Mouse (Mus musculus) lung, adult 2 months (tissue): ENCODE data around the gene Nav3. TPM values are rescaled to one million over a fixed set of nuclear protein-coding genes. Genes with fewer than 3 reads are reported as not detected.

Experiments
- DNase-seq: peaks from one replicate; pipeline ENCODE4 v3.0.0; 2022
- H3K4me1 ChIP-seq: fragments of 200-500 bp; 2 replicates; pipeline ENCODE4 v1.6.1; 2011; ENCODE audit warnings: low read length; ENCODE audit not compliant: control insufficient read depth, insufficient read depth
- H3K4me3 ChIP-seq: fragments of 200-500 bp; replicated peaks from 2 replicates; pipeline ENCODE3; 2011; ENCODE audit warnings: low read depth, mild to moderate bottlenecking, control low read depth, low read length; ENCODE audit errors: extremely low read depth
- CTCF ChIP-seq: fragments of 200-500 bp; IDR thresholded peaks from 2 replicates; pipeline ENCODE4 v1.5.1; 2011; ENCODE audit warnings: mild to moderate bottlenecking, low read length, control low read depth; ENCODE audit not compliant: insufficient read depth
- POLR2A ChIP-seq: fragments of 200-500 bp; IDR thresholded peaks from 2 replicates; pipeline ENCODE4 v1.6.1; 2011; ENCODE audit warnings: low read depth, mild to moderate bottlenecking, control low read depth, low read length, borderline replicate concordance; ENCODE audit errors: extremely low read depth
- WGBS: fragments of 180-500 bp; shearing (Covaris S2); methylation state at CpG from one replicate; pipeline ENCODE4 v1.1.7; 2018; 5-methylcytosine and 5-hydroxymethylcytosine counted together
- polyA plus RNA-seq: library from polyadenylated mRNA; depleted of rRNA; stranded (reverse); fragments of >200 nt; gene quantifications from 2 replicates; pipeline ENCODE4 v1.2.3, GENCODE M21; 2012

Nav3 gene
- polyA plus RNA-seq, 1 experiment, result 0.84 TPM

GRCm38 (mm10) chr10:109764412-109765101, 691.4 kb downstream of the Nav3 start:
- Histone ChIP-seq H3K4me3 (no peak overlapping the region), H3K4me1 (no peaks in the 10 kb centered on the region)
- TF ChIP-seq CTCF, result no peak
- 54% methylated on average over 18 of the region's 18 CpGs for WGBS
- DNase-seq, result no peak

GRCm38 (mm10) chr10:109758921-109759600, 696.9 kb downstream of the Nav3 start:
- TF ChIP-seq CTCF, result no peak
- TF ChIP-seq POLR2A, result no peak
- 69% methylated on average over 17 of the region's 17 CpGs for WGBS
- DNase-seq, result no peak
- Histone ChIP-seq H3K4me1 (no peaks in the 10 kb centered on the region), H3K4me3 (no peak overlapping the region)

GRCm38 (mm10) chr10:109746901-109747300, 709.1 kb downstream of the Nav3 start:
- no peak for DNase-seq
- Histone ChIP-seq H3K4me3 (no peak overlapping the region), H3K4me1 (no peaks in the 10 kb centered on the region)
- TF ChIP-seq CTCF, result no peak
- no peak for TF ChIP-seq POLR2A
- WGBS, result 24% methylated on average over 3 of the region's 3 CpGs

- TF ChIP-seq CTCF (no peak), POLR2A (no peak)
- no peak for DNase-seq
- Histone ChIP-seq H3K4me1 (no peaks in the 10 kb centered on the region), H3K4me3 (no peak overlapping the region)
- 64% methylated on average over 2 of the region's 2 CpGs for WGBS
Measured at GRCm38 (mm10) chr10:109741664-109742063, 714.3 kb downstream of the Nav3 start.

GRCm38 (mm10) chr10:109740326-109740725, 715.7 kb downstream of the Nav3 start:
- DNase-seq, result no peak
- no peak for TF ChIP-seq CTCF
- no peak for TF ChIP-seq POLR2A
- WGBS, result 65% methylated on average over 3 of the region's 3 CpGs
- no peak overlapping the region for H3K4me3 ChIP-seq
- H3K4me1 ChIP-seq, result no peaks in the 10 kb centered on the region

GRCm38 (mm10) chr10:109723646-109724045, 732.4 kb downstream of the Nav3 start:
- Histone ChIP-seq H3K4me1 (no peaks in the 10 kb centered on the region), H3K4me3 (no peak overlapping the region)
- no peak for DNase-seq
- 80% methylated on average over 5 of the region's 5 CpGs for WGBS
- no peak for TF ChIP-seq CTCF
- TF ChIP-seq POLR2A, result no peak

GRCm38 (mm10) chr10:109718808-109719207, 737.2 kb downstream of the Nav3 start:
- no peaks in the 10 kb centered on the region for H3K4me1 ChIP-seq
- no peak overlapping the region for H3K4me3 ChIP-seq
- TF ChIP-seq POLR2A (no peak), CTCF (no peak)
- DNase-seq, result no peak
- 79% methylated on average over 2 of the region's 2 CpGs for WGBS

- no peak for DNase-seq
- no peak for TF ChIP-seq CTCF
- no peak for TF ChIP-seq POLR2A
- H3K4me1 ChIP-seq, result no peaks in the 10 kb centered on the region
- no peak overlapping the region for H3K4me3 ChIP-seq
- 84% methylated on average over 5 of the region's 5 CpGs for WGBS
Measured at GRCm38 (mm10) chr10:109718390-109718789, 737.6 kb downstream of the Nav3 start.

GRCm38 (mm10) chr10:109713001-109713400, 743.0 kb downstream of the Nav3 start:
- Histone ChIP-seq H3K4me1 (no peaks in the 10 kb centered on the region), H3K4me3 (no peak overlapping the region)
- no peak for DNase-seq
- TF ChIP-seq CTCF, result no peak
- TF ChIP-seq POLR2A, result no peak
- WGBS, result 37% methylated on average over 5 of the region's 5 CpGs

GRCm38 (mm10) chr10:109699771-109700335, 756.2 kb downstream of the Nav3 start:
- Histone ChIP-seq H3K4me3 (no peak overlapping the region), H3K4me1 (no peaks in the 10 kb centered on the region)
- DNase-seq, result no peak
- TF ChIP-seq POLR2A (no peak), CTCF (no peak)
- 37% methylated on average over 3 of the region's 3 CpGs for WGBS
